Mouse (Mus musculus) kidney, adult 11 months (tissue): ENCODE results near the gene Ubiad1.
A peak's percentile ranks its signal among the peaks of the same experiment; 100 is the strongest.

Source experiments
- DNase-seq: peaks from one replicate; pipeline ENCODE4 v3.0.0; 2022

The Ubiad1 gene

GRCm38 (mm10) chr4:148444250-148444967 is at the start of gene Ubiad1:
TSS of gene Ubiad1 (minus strand) at chr4:148444771.
- DNase-seq, result peak; percentile 90

- DNase-seq, result peak; percentile 51
Observed at GRCm38 (mm10) chr4:148491448-148491847, 46.9 kb upstream of the Ubiad1 start.

- peak; percentile 65 for DNase-seq
Observed at GRCm38 (mm10) chr4:148490502-148490901, 45.9 kb upstream of the Ubiad1 start.

- peak; percentile 84 for DNase-seq
Observed at GRCm38 (mm10) chr4:148487841-148488240, 43.3 kb upstream of the Ubiad1 start.

GRCm38 (mm10) chr4:148484511-148484910 is 39.9 kb upstream of the Ubiad1 start:
- no peak for DNase-seq

GRCm38 (mm10) chr4:148481557-148482168 is 37.1 kb upstream of the Ubiad1 start:
- DNase-seq, result no peak

GRCm38 (mm10) chr4:148480245-148480644 is 35.7 kb upstream of the Ubiad1 start:
- DNase-seq, result no peak

GRCm38 (mm10) chr4:148473496-148473895 is 28.9 kb upstream of the Ubiad1 start:
- peak; percentile 84 for DNase-seq

GRCm38 (mm10) chr4:148472436-148473174 is 28.0 kb upstream of the Ubiad1 start:
- DNase-seq, result peak; percentile 44

GRCm38 (mm10) chr4:148471363-148471806 is 26.8 kb upstream of the Ubiad1 start:
- DNase-seq, result no peak

- no peak for DNase-seq
Observed at GRCm38 (mm10) chr4:148469487-148470252, 25.1 kb upstream of the Ubiad1 start.

- peak; percentile 56 for DNase-seq
Observed at GRCm38 (mm10) chr4:148468396-148468795, 23.8 kb upstream of the Ubiad1 start.

- no peak for DNase-seq
Observed at GRCm38 (mm10) chr4:148466511-148467079, 22.0 kb upstream of the Ubiad1 start.

- DNase-seq, result no peak
Observed at GRCm38 (mm10) chr4:148464869-148465268, 20.3 kb upstream of the Ubiad1 start.

GRCm38 (mm10) chr4:148464301-148464700 is 19.7 kb upstream of the Ubiad1 start:
- no peak for DNase-seq

GRCm38 (mm10) chr4:148463208-148463960 is 18.8 kb upstream of the Ubiad1 start:
- no peak for DNase-seq

- peak; percentile 83 for DNase-seq
Observed at GRCm38 (mm10) chr4:148462717-148463116, 18.1 kb upstream of the Ubiad1 start.

GRCm38 (mm10) chr4:148461772-148462171 is 17.2 kb upstream of the Ubiad1 start:
- DNase-seq, result no peak

- DNase-seq, result no peak
Observed at GRCm38 (mm10) chr4:148460656-148461284, 16.2 kb upstream of the Ubiad1 start.

- no peak for DNase-seq
Observed at GRCm38 (mm10) chr4:148455477-148456025, 11.0 kb upstream of the Ubiad1 start.

- DNase-seq, result no peak
Observed at GRCm38 (mm10) chr4:148453707-148454106, 9.1 kb upstream of the Ubiad1 start.
